Mouse (Mus musculus) embryonic facial prominence, embryonic 11.5 days (tissue): ENCODE measurements around the gene Rps11. TPM values are rescaled to one million over a fixed set of nuclear protein-coding genes. Genes with fewer than 3 reads are reported as not detected.

Experiments
- ATAC-seq: fragments of 200-750 bp; cut with Nextera tagmentation; replicated peaks from 2 replicates; pipeline ENCODE4 v1.8.0; 2017; ENCODE audit warnings: low read depth; ENCODE audit not compliant: insufficient number of reproducible peaks, low FRiP score, low TSS enrichment
- DNase-seq: peaks from one replicate; pipeline ENCODE4 v3.0.0-alpha.2; 2015; ENCODE audit warnings: low spot score
- H3K27ac ChIP-seq: fragments of 300-500 bp; sonication (generic); replicated peaks from 2 replicates; pipeline ENCODE4 v1.5.1; 2014; ENCODE audit warnings: mild to moderate bottlenecking, low read depth, low read length, control low read depth
- H3K27me3 ChIP-seq: fragments of 300-500 bp; sonication (generic); 2 replicates; pipeline ENCODE4 v1.6.1; 2014; ENCODE audit warnings: mild to moderate bottlenecking, low read length, moderate library complexity, mixed read lengths; ENCODE audit not compliant: control insufficient read depth, insufficient read depth
- H3K36me3 ChIP-seq: fragments of 300-500 bp; sonication (generic); replicated peaks from 2 replicates; pipeline ENCODE4 v1.6.1; 2014; ENCODE audit warnings: low read depth, mild to moderate bottlenecking, low read length, moderate library complexity, mixed read lengths; ENCODE audit not compliant: control insufficient read depth, insufficient read depth
- H3K4me1 ChIP-seq: fragments of 300-500 bp; sonication (generic); 2 replicates; pipeline ENCODE4 v1.6.1; 2014; ENCODE audit warnings: low read length, mixed read lengths; ENCODE audit not compliant: control insufficient read depth, insufficient read depth
- H3K4me2 ChIP-seq: fragments of 300-500 bp; sonication (generic); 2 replicates; pipeline ENCODE4 v1.6.1; 2014; ENCODE audit warnings: low read depth, mild to moderate bottlenecking, control low read depth, low read length, moderate library complexity
- H3K4me3 ChIP-seq: fragments of 300-500 bp; sonication (generic); 2 replicates; pipeline ENCODE4 v1.5.1; 2014; ENCODE audit warnings: low read depth, low read length, control low read depth
- H3K9ac ChIP-seq: fragments of 300-500 bp; sonication (generic); replicated peaks from 2 replicates; pipeline ENCODE4 v1.6.1; 2014; ENCODE audit warnings: mild to moderate bottlenecking, control low read depth, low read length
- H3K9me3 ChIP-seq: fragments of 300-500 bp; sonication (generic); replicated peaks from 2 replicates; pipeline ENCODE4 v1.6.1; 2016; ENCODE audit warnings: mild to moderate bottlenecking, low read length, inconsistent platforms, mixed read lengths; ENCODE audit not compliant: control insufficient read depth
- whole genome bisulfite sequencing: fragments of 180-500 bp; shearing (Covaris S2); extraction: QIAGEN DNeasy Blood & Tissue Kit; methylation state at CpG from one replicate; pipeline ENCODE4 v1.1.7; 2014; 5-methylcytosine and 5-hydroxymethylcytosine counted together
- polyA plus RNA-seq: library from polyadenylated mRNA; unstranded; fragments of >200 nt; fragmentation: Nextera tagmentation; extraction: Ambion mirVana; gene quantifications from 2 replicates; pipeline ENCODE4 v1.2.1, GENCODE M21; 2014

Gene Rps11
- polyA plus RNA-seq, 1 experiment from 2014 or later: 1,602 TPM

- peak within 1 kb of the TSS; percentile 67 for H3K9ac ChIP-seq
- no peaks in the 10 kb centered on the region for H3K9me3 ChIP-seq
- no peaks in the 10 kb centered on the region for H3K36me3 ChIP-seq
- no peaks in the 10 kb centered on the region for H3K27me3 ChIP-seq
- peak within 1 kb of the TSS; percentile 43 for H3K4me3 ChIP-seq
- DNase-seq (peak; percentile 88), ATAC-seq (peak; percentile 72)
- peak within 1 kb of the TSS; percentile 81 for H3K4me2 ChIP-seq
- no peaks in the 10 kb centered on the region for H3K4me1 ChIP-seq
- no peak within 1 kb of the TSS for H3K27ac ChIP-seq
- 3% methylated on average over 29 of the region's 29 CpGs for WGBS
Measured at GRCm38 (mm10) chr7:45135993-45136567, 11.8 kb upstream of the Rps11 start, which contains the start of the genes Gm45713 and Flt3l. TSS of gene Gm45713 (minus strand) at chr7:45136231. TSS of gene Flt3l (minus strand) at chr7:45136432.

- Histone ChIP-seq H3K9me3 (no peaks in the 10 kb centered on the region), H3K4me2 (no peak overlapping the region; the same call in 1 of the 2 replicates), H3K4me3 (no peak overlapping the region), H3K36me3 (no peaks in the 10 kb centered on the region), H3K27ac (no peak overlapping the region), H3K4me1 (no peaks in the 10 kb centered on the region), H3K27me3 (no peaks in the 10 kb centered on the region), H3K9ac (no peak overlapping the region)
- 79% methylated on average over 3 of the region's 3 CpGs for WGBS
- ATAC-seq (no peak), DNase-seq (no peak)
Measured at GRCm38 (mm10) chr7:45135370-45135769, 11.1 kb upstream of the Rps11 start.

GRCm38 (mm10) chr7:45134544-45135026, 10.3 kb upstream of the Rps11 start:
- ATAC-seq: no peak

GRCm38 (mm10) chr7:45133446-45134159, 9.4 kb upstream of the Rps11 start:
- Histone ChIP-seq H3K27ac (no peak overlapping the region), H3K4me1 (no peaks in the 10 kb centered on the region), H3K27me3 (no peaks in the 10 kb centered on the region), H3K9me3 (no peaks in the 10 kb centered on the region), H3K36me3 (no peaks in the 10 kb centered on the region), H3K9ac (no peak overlapping the region), H3K4me3 (no peak overlapping the region), H3K4me2 (no peak overlapping the region)
- DNase-seq (no peak), ATAC-seq (no peak)
- 75% methylated on average over 8 of the region's 8 CpGs for WGBS

More at GRCm38 (mm10) chr7:45134544-45135026, 10.3 kb upstream of the Rps11 start:
- H3K9me3 ChIP-seq: no peaks in the 10 kb centered on the region
- no peak overlapping the region for H3K9ac ChIP-seq
- H3K4me1 ChIP-seq: no peaks in the 10 kb centered on the region
- WGBS: 5% methylated on average over 12 of the region's 12 CpGs
- H3K4me3 ChIP-seq: no peak overlapping the region
- peak; percentile 39 for DNase-seq
- H3K36me3 ChIP-seq: no peaks in the 10 kb centered on the region
- H3K27me3 ChIP-seq: no peaks in the 10 kb centered on the region
- H3K27ac ChIP-seq: no peak overlapping the region
- H3K4me2 ChIP-seq: no peak overlapping the region; the same call in 1 of the 2 replicates

- no peaks in the 10 kb centered on the region for H3K27me3 ChIP-seq
- no peak overlapping the region for H3K4me2 ChIP-seq
- H3K9me3 ChIP-seq: no peaks in the 10 kb centered on the region
- DNase-seq (no peak), ATAC-seq (no peak)
- no peak overlapping the region for H3K27ac ChIP-seq
- no peak overlapping the region for H3K4me3 ChIP-seq
- peak overlapping the region; percentile 13; the same call in 1 of the 2 replicates for H3K9ac ChIP-seq
- WGBS: 75% methylated on average over 11 of the region's 11 CpGs
- H3K36me3 ChIP-seq: no peaks in the 10 kb centered on the region; the same call in none of the 2 replicates
- H3K4me1 ChIP-seq: no peaks in the 10 kb centered on the region; the same call in 1 of the 2 replicates
Measured at GRCm38 (mm10) chr7:45131850-45132249, 7.6 kb upstream of the Rps11 start.

- Histone ChIP-seq H3K4me1 (no peaks in the 10 kb centered on the region; the same call in 1 of the 2 replicates), H3K27me3 (no peaks in the 10 kb centered on the region), H3K4me2 (peak overlapping the region; percentile 64; the same call in 1 of the 2 replicates), H3K4me3 (no peak overlapping the region; the same call in 1 of the 2 replicates), H3K27ac (no peak overlapping the region), H3K36me3 (peaks cover 5% of the 10 kb centered on the region), H3K9me3 (no peaks in the 10 kb centered on the region), H3K9ac (peak overlapping the region; percentile 37; the same call in 1 of the 2 replicates)
- ATAC-seq (no peak), DNase-seq (no peak)
- WGBS: 50% methylated on average over 15 of the region's 15 CpGs
Measured at GRCm38 (mm10) chr7:45129776-45130512, 5.7 kb upstream of the Rps11 start.

GRCm38 (mm10) chr7:45129318-45129717, 5.1 kb upstream of the Rps11 start:
- Histone ChIP-seq H3K27me3 (no peaks in the 10 kb centered on the region), H3K4me1 (no peaks in the 10 kb centered on the region; the same call in 1 of the 2 replicates), H3K9ac (peak overlapping the region; percentile 79), H3K4me3 (peak overlapping the region; percentile 52), H3K9me3 (no peaks in the 10 kb centered on the region), H3K27ac (peak overlapping the region; percentile 90), H3K4me2 (peak overlapping the region; percentile 64), H3K36me3 (peaks cover 5% of the 10 kb centered on the region)
- peak; percentile 70 for DNase-seq
- under 1% methylated on average over 17 of the region's 17 CpGs for WGBS
- ATAC-seq: no peak; the same call in 1 of the 2 replicates
